Mouse (Mus musculus) frontal cortex, postnatal 36 days (tissue): ENCODE data around the gene Trmt1.

Experiments used
- DNase-seq, 2 experiments: peaks; one replicate each; pipeline ENCODE4 v3.0.0; 2022; ENCODE audit warnings: low spot score in 2 of 2

The Trmt1 gene

DNA sequence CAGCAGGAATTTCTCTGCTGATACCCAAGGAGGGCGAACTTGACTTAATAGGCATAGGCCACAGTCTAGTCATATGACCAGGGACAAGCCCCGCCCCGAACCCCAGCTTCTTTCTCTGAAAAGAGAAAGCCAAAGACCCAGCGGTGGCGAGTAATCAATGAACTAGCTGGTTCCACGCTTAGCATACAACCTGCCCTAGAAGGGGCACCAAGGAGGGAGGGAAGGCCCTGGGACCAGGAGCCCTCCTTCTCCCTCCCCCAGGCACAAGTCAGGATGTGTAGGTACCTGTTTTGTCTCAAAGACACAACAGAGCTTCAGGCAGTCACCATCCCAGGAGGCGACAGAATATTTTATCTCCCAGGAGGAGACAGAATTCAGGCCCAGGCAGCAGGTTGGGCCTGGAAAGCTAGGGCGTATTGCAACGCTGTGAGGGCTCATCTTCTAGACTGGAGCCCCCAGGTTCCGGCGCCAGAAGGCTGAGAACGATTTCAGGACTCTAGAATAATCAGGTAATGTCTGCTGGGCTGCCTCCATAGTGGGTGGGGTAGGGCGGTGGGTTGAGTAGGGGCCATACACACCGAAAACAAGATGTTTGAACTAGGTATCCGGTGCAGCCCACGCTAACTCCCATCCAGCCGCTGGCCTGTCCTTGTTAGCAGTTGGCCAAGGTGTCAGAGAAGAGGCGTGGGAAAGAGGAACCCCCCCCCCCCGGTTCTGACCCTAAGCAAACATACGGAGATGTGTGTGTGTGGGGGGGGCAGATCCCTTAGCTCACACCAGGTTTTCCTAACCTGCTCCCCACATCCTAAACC is at the start of gene Trmt1:
Gene Trmt1, plus strand, starts transcription at position 117 of the 812 bp plus-strand sequence.
- no peak for DNase-seq

DNA sequence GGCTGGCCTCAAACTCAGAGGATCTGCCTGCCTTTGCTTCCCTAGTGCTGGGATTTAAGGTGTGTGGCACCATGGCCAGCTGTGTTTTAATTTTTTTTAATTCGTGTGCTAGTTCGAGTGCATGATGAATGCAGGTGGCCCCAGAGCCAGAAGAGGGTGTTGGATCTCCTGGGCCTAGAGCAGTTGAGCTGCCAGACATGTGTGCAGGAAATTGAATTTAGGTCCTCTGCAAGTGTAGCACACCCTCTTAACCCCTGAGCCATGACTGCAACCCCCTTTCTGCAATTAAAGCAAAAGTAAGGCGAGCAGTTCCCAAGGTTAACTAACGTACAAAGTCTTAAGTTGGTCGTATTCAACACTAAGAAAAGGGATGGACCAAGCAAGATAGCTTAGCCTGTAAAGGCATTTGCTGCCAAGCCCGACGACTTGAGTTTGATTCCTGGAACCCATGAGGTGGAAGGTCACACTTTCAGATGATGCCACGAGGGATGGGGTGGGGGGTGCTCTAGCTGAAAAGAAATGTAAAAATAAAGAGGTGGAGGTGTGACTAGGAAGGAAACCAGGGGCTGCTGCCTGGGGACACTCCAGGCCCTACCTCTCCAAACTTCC is 48.1 kb upstream of the Trmt1 start:
- no peak for DNase-seq

DNA sequence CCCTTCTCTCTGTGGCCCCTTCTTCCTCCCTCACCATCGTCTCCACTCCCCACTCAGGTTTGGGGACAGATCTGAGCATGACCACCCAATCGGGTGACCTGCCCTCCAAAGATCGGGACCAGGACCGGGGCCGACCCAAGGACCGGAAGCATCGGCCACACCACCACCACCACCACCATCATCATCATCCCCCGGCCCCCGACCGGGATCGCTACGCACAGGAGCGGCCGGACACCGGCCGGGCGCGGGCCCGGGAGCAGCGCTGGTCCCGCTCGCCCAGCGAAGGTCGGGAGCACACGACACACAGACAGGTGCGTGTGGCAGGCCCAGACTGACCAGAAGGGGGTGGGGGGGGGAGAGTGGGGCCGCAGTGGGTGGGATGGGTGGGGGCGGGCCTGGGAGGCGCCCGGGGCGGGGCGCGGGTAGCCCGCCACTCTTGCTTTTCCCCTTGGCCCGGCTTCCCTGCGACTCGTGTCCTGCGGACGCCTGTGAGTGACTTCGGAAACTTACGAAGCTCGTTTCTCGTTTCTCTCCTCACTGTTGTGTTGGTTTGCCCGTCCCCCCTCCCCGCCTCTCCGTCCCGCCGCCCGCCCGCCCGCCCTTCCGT is 47.4 kb upstream of the Trmt1 start:
- no peak for DNase-seq

DNA sequence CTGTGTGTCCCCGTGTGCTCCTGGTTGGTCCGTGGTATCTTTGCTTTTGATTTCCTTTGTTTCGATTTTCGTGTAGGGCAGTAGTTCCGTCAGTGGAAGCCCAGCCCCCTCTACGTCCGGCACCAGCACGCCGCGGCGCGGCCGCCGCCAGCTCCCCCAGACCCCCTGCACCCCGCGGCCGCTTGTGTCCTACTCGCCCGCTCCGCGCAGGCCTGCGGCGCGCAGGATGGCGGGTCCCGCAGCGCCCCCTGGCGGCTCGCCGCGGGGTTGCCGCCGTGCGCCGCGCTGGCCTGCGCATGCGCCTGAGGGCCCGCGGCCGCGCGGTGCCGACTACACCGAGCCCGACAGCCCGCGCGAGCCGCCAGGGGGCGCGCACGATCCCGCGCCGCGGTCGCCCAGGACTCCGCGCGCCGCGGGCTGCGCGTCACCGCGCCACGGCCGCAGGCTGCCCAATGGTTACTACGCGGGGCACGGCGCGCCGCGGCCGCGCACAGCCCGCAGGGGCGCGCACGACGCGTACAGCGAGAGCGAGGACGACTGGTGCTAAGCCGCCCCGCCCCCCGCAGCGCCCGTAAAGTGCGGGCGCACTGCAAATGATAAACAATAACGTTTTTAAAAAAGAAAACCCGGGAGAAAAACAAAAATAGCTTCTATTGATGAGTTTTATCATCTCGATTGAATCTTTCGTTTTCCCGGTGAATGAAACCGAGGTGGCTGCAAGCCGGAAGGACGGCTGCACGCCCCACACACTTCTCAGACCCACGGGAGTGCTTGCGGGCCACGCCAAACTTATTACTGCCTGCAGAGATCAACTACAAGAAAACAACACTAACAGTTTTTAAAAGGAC is 46.7 kb upstream of the Trmt1 start:
- peak; percentile 87 to 96 for DNase-seq

DNA sequence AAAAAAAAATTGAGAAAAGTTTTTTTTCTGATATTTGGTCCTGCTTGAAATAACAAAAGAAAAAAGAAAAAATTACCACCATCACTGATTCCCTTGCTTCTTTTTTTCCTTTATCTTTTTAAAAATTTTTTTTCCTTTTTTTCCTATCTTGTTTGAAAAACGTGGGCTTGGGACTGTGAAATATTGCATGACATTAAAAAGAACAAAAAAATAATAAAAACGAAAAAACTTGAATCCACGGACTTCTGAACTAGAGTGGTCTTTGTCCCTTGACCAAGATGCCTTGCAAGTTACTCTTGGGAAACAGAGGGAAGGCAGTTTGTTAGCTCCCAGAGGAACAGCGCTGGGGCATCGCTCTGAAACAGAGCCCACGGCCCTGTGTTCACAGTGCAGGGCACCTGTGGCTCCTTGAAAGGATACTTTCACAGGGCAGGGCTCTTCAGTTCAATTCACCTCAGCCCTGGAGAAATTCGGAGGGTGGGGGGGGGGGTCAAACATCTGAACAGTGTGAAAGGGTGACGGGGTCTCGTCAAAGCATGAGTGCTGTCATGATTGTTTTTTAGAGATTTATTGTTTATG is 46.0 kb upstream of the Trmt1 start:
- no peak for DNase-seq

DNA sequence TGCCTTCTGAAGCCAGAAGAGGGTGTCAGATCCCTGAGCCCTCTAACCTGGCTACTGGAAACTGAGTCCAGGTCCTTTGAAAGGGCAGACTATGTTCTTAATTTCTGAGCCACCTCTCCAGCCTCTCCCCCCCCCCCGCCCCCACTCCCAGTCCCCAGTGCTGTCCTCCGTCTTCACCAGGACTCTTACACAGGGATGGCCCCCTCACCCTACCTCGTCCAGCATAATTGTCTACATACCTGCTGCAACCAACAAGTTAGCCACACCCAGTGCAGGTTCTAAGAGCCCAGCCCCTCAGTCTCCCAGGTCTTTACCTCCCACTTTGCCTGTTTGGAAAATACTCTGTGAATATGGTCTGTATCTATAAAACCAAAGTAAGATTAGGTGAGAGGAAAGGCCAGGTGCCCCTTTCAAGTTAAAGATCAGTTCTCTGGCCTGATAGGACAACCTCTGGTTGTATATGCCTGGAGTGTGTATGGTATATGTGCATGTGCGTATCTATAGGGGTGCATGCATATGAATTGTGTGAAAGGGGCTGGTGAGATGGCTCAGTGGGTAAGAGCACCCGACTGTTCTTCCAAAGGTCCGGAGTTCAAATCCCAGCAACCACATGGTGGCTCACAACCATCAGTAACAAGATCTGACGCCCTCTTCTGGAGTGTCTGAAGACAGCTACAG is 45.4 kb upstream of the Trmt1 start:
- DNase-seq = no peak

DNA sequence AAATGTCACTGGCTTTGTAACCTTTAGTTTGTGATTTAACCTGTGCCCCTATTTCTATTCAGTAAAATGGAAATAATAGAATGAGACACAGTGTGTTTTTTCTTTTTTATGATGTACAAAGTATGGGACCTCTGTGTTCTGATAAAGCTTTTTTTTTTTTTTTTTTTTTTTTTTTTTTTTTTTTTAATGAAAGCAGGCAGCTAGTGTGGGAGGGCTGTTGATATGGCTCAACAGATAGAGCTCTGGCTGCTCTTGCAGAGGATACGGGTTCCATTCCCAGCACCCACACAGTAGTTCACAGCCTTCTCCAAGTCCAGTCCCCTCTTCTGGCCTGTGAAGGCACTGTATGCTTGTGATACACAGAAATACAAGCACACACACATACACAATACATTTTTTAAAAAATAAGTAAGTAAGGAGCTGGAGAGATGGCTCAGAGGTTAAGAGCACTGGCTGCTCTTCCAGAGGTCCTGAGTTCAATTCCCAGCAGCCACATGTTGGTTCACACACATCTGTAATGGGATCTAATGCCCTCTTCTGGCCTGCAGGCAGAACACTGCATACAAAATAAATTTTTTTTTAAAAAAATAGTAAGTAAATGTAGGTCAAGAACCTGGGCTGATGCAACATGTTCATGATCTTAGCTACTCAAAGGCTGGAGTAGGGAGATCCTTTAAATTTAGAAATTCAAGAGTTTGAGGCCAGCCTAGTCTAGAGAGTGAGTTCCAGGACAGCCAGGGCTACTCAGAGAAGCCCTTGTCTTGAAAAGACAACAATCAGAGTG is 44.3 kb upstream of the Trmt1 start:
- DNase-seq = no peak

DNA sequence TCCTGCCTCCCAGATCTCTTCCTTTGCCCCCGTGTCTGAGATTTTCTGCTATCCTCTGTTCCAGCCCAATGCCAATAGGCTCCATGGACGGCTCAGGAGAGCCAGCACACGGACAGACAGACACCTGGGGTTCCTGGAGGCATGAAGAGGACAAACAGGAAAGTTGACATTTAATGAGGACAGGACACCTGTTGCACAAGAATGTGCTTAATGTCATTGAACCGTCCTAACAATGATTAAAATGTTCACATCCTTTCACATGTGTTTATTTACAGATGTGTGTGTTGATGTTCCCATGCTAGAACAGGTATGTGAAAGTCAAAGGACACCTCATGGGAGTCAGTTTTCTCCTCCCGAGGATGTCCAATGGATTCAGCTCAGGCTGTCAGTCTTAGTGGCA is 43.1 kb upstream of the Trmt1 start:
- no peak for DNase-seq

DNA sequence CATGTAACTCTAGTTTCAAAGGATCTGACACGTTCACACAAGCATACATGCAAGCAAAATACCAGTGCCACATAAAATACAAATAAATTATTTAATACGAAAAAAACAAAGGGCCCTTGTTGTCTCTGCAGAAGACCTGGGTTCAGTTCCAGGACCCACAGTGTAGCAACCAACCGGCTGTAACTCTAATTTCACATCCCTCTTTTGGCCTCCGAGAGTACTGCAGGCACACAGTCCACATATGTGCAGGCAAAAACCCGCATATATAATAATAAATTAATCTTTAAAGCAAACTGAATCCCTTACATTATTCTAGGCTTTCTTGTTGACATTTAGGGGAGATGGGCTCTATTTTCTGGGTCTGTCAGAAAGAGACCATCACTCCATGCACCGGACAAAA is 39.3 kb upstream of the Trmt1 start:
- DNase-seq = no peak

DNA sequence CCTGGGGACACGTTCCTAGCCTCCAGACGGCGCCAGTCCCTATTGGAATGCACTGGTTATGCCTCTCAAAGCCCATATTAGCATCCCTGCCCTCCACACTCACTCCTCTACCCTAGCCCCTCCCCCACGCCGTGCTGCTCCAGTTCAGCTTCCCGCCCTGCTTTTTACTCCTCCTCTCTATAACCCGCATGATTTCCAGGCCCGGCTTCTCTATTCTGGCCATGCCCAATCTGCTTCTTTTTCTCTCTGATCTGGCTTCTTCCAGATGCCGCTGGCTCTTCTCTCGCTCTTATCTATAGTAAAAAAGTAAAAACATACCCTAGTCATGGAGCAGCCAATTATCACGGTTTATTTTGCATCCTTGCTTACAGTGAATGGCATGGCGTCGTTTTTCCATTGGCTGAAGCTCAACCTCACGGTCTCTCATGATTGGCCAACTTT is 38.6 kb upstream of the Trmt1 start:
- no peak for DNase-seq

DNA sequence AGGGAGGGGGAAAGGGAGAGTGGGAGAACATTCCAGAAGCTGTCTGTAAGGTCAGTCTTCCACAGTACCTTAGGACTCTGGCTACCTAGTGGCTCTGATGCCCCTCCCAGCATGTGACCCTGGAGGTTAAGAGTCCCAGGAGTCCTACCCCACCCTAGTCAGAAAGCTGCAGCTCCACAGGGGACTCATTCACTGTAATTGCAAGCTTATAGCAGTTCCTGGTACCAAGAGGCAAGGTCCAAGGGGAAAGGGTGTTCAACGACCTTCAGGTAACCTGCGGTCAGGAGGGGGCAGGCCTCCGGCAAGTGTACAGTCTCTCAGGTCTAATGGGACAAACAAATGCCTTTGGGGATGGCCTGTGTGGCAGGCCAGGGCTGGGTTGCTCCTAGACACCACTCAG is 35.9 kb upstream of the Trmt1 start:
- no peak for DNase-seq

DNA sequence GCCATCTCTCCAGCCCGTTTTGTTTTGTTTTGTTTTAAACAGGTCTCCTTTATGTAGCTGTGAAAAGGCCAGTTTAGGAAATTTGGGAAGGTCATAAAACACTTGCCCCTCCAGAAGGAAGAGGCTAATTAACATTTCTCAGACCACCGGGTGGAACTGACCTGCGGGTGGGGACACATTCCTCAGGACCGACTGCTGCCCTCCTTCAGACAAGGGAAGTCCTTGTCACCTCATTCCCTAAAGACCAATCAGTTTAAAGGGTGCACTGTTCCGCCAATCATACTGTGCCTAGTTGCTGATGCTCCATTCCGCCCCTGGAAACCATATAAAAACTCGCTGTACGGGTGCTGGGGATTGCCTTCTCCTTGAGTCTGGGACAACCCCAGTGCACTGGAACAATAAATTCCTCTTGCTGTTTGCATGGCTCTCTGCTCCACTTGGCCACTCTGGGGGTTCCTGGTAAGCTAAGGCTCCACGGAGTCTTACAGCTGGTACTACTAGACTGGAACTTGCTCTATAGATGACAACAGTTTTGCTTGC is 32.9 kb upstream of the Trmt1 start:
- no peak for DNase-seq

DNA sequence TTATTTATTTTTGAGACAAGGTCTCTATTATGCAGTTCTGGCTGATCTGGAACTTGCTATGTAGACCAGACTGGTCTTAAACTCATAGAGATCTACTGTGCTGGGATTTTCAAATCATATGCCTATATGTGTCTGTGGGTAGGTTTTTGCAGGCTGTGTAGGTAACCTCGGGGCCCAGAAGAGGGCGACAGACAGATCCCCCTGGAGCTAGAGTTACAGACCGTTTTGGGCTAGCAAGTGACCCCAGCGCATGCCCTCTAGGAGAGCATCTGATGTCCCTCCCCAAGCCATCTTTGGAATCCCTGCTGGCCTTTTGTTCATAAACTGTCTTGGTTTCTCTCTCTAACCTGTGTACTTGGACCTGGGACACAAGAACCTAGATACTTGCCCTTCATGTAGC is 31.5 kb upstream of the Trmt1 start:
- no peak for DNase-seq

DNA sequence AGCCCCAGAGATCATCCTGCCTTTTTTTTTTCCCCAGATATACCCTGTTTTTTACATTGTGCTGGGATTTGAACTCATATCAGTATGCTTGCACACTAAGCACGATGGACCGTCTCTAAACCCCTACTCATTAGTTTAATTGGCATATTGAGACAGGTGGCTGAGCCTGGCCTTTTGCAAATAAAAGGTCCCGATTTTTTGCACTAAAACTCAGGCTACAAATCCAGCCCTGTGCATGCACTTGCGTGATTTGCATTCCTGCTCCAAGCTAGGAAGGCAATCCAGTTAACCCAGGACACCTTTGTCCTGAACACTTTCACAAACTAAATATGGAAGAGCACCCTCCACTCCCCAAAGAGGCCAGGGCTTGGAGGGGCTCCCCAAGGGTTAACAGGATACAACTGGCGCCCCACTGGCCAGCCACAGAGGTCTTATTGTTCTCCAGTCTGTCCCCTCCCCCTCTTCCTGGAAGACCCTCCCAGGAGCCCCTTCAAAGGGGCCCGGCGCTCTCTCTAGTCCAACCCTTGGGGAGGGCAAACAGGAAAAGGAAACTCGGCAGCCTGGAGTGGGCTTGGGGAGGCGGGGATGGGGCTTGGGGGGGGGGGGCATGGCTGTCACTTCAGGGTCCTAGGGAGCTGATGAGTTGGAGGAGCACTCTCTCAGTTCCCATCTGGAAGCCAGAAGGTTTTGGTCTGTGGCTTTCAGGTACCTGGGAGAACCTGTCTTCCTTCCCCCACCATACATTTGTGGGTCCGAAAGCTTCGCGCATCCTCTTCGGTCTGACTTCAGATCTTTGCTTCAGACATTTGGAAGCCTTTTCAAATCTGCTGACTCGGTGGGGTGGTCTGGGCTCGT is 30.5 kb upstream of the Trmt1 start:
- no peak for DNase-seq

DNA sequence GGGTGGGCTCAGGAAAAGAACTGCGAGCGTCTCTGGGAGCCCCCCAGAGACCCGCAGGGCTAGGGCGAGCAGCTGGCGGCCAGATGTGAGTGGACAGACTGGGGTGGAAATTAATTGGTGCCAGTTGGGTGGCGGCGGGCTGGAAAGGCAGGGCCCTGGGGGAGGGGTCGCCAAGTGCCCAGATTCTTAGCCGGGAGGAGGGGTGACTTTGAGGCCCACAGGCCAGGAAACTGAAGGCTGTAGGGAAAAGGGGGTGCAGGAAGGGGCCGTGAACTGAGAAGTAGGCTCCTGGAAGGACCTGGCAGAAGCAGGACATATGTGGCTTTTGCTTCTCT is 29.9 kb upstream of the Trmt1 start:
- DNase-seq = no peak

DNA sequence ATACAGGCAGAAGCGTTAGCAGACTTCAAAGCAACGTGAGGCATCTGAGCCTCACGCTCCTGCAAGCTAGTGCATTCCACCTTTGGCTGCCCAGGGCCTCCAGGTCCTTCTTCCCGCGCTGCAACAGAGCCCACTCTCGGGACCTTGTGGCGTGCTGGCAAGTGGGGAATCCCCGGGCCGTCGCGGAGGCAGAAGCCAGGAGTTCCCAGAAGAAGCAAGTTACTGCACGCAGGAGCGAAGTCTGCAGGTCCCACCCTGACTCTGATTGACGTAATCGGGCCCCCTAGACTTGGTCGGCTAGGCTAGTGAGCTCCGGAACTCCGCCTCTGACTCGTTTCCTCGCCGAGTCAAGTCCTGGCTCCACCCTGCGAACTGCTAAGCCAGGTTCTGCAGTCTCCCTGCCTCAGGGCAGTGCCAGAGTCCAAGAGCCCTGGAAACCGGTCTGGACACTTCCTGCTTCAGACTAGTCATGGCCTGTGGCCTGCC is 29.4 kb upstream of the Trmt1 start:
- DNase-seq = no peak

DNA sequence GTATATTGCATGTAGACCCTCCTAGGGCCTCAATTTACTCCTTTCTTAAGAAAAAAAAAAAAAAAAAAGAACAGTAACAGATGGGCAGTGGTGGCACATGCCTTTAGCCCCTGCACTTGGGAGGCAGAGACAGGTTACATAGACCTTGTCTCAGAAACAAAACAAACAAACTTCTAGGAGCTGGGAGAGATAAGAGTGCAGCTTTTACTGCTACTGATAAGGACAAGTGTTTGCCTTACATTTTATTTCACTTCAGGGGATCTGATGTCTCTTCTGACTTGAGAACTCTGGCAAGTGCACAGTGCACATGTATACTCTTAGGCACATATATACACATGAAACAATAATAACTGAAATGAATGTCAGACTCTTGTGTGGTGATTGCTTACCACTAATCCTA is 28.9 kb upstream of the Trmt1 start:
- DNase-seq = no peak

DNA sequence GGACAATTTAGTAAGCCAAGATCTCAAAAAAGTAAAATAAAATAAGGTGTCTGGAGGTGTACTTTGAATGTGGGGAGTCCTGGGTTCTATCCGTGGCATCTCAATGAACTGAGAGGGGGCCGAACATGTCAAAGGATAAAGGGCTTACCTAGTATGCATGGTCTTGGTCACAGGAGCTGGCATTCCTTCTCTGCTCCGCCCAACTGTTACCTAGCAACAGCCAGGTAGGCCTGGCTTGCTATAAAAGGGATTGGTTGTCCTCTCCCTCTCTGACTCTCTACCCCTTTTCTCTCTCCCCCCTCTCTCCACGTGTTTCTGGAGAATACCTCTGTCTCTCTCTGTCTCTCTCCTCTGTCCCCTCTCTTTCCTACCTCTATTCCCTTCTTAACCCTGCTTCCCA is 28.4 kb upstream of the Trmt1 start:
- DNase-seq = no peak

DNA sequence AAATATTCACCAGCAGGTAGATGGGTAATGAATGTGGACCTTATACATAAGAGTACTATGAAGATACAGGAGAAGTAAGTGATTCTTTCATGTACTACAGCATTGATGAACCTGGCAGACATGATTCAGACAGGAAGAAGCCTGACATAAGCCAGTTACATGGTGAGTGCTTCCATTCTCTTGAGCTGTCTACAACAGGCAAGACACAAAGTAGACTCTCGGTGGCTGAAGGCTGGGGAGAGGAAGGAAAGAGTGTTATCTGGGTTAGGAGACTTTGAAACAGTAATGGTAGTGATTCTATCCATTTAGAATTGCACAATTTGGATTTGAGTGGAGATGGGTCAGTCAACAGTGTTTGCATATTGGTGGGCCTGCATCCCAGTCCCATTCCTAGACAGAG is 27.2 kb upstream of the Trmt1 start:
- DNase-seq = no peak
